Mouse (Mus musculus): ENCODE measurements around the gene Anapc7. TPM values are rescaled to one million over a fixed set of nuclear protein-coding genes. Genes with fewer than 3 reads are reported as not detected.

The Anapc7 gene
- polyA plus RNA-seq, 1 experiment = 35.5 TPM

- H3K4me1 ChIP-seq (ENCODE audit: control insufficient read depth, insufficient read depth, low read length) = peaks cover 3% of the 10 kb centered on the region; the same call in 1 of the 2 replicates
Observed at GRCm38 (mm10) chr5:122391178-122391785, 30.2 kb upstream of the Anapc7 start.

GRCm38 (mm10) chr5:122391786-122392180, 29.7 kb upstream of the Anapc7 start, which contains the start of gene Arpc3:
Gene Arpc3, plus strand, starts transcription at chr5:122391878.
- no peak within 1 kb of the TSS for H3K27ac ChIP-seq (ENCODE audit: insufficient read depth, low read length)
- TF ChIP-seq POLR2A (IDR thresholded peaks at IDR 0.05; ENCODE audit: low read depth, low read length) (peak; percentile 78), CTCF (IDR thresholded peaks at IDR 0.05; ENCODE audit: borderline replicate concordance, insufficient read depth, low read length) (peak; percentile 98)
- H3K4me3 ChIP-seq (ENCODE audit: insufficient read depth, low read length) = peak within 1 kb of the TSS; percentile 78
- peaks cover 3% of the 10 kb centered on the region; the same call in 1 of the 2 replicates for H3K4me1 ChIP-seq (ENCODE audit: control insufficient read depth, insufficient read depth, low read length)

More at GRCm38 (mm10) chr5:122391178-122391785, 30.2 kb upstream of the Anapc7 start:
- no peak for TF ChIP-seq CTCF (IDR thresholded peaks at IDR 0.05; ENCODE audit: borderline replicate concordance, insufficient read depth, low read length)
- no peak for TF ChIP-seq POLR2A (IDR thresholded peaks at IDR 0.05; ENCODE audit: low read depth, low read length)
- no peak overlapping the region for H3K27ac ChIP-seq (ENCODE audit: insufficient read depth, low read length)
- H3K4me3 ChIP-seq (ENCODE audit: insufficient read depth, low read length) = no peak overlapping the region

DNA sequence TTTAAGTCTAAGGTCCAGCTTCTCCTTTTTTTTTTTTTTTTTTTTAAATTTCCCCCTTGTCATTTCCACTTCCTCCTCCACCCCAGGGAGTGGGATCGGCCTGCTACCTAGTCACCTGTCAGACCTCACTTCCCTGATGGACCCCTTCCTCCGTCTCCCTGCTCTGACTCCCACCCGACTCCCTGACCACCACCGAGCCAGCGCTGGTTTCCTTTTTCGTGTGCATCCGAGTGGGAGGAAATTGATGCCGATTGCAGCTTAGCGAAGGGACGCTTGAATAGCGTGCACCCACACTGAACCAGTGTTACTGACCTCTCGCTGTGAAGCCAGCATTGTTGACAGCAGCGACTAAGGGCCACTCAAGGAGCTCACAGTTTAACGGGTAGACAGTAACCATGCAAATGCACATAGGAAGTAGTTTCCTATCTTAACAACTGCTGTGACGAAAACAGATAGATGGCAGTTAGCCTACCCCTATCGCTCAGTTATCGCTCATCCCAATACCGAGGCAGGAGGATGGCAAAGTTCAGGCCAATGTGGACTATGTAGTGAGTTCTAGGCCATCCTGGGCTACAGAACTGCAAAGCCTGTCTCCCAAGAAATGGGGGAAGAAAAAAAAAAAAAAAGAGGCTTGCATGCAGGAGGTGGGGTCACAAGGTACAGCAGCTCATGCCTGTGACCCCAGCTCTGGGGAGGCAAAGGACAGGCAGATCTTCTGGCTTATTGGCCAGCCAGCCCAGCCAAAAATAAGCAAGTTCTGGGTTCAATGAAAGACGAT, 29.1 kb upstream of the Anapc7 start:
- no peak overlapping the region for H3K27ac ChIP-seq (ENCODE audit: insufficient read depth, low read length)
- H3K4me1 ChIP-seq (ENCODE audit: control insufficient read depth, insufficient read depth, low read length) = peaks cover 3% of the 10 kb centered on the region; the same call in 1 of the 2 replicates
- H3K4me3 ChIP-seq (ENCODE audit: insufficient read depth, low read length) = peak overlapping the region; percentile 78
- TF ChIP-seq POLR2A (IDR thresholded peaks at IDR 0.05; ENCODE audit: low read depth, low read length) = no peak

GRCm38 (mm10) chr5:122393887-122394286, 27.6 kb upstream of the Anapc7 start:
- H3K4me1 ChIP-seq (ENCODE audit: control insufficient read depth, insufficient read depth, low read length) = peaks cover 3% of the 10 kb centered on the region; the same call in 1 of the 2 replicates
- TF ChIP-seq POLR2A (IDR thresholded peaks at IDR 0.05; ENCODE audit: low read depth, low read length) (no peak), CTCF (IDR thresholded peaks at IDR 0.05; ENCODE audit: borderline replicate concordance, insufficient read depth, low read length) (peak; percentile 37; the same call in 1 of the 2 replicates)
- no peak overlapping the region for H3K27ac ChIP-seq (ENCODE audit: insufficient read depth, low read length)
- no peak overlapping the region for H3K4me3 ChIP-seq (ENCODE audit: insufficient read depth, low read length)

DNA sequence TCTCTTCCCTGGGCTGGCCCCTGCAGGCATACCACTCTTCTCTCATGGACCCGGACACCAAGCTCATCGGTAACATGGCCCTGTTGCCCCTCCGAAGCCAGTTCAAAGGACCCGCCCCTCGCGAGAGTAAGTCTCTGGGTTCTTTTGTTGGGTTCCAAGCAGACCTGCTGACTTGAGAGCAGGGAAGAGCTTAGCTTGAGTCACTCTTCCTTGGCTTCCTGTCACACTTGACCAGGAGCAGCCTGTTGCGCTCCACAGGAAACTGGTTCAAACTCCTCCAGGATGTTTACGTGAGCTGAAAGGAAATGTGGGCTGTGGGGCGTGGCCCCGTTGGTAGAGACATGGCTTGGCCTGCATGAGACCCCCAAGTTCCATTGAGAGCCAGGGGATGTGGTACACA, 24.7 kb upstream of the Anapc7 start:
- H3K27ac ChIP-seq (ENCODE audit: insufficient read depth, low read length) = no peak overlapping the region
- H3K4me3 ChIP-seq (ENCODE audit: insufficient read depth, low read length) = no peak overlapping the region
- TF ChIP-seq POLR2A (IDR thresholded peaks at IDR 0.05; ENCODE audit: low read depth, low read length) = no peak
- TF ChIP-seq CTCF (IDR thresholded peaks at IDR 0.05; ENCODE audit: borderline replicate concordance, insufficient read depth, low read length) = no peak
- peaks cover 3% of the 10 kb centered on the region; the same call in 1 of the 2 replicates for H3K4me1 ChIP-seq (ENCODE audit: control insufficient read depth, insufficient read depth, low read length)

GRCm38 (mm10) chr5:122397495-122397894, 24.0 kb upstream of the Anapc7 start:
- Histone ChIP-seq H3K4me1 (ENCODE audit: control insufficient read depth, insufficient read depth, low read length) (peaks cover 3% of the 10 kb centered on the region; the same call in 1 of the 2 replicates), H3K27ac (ENCODE audit: insufficient read depth, low read length) (no peak overlapping the region), H3K4me3 (ENCODE audit: insufficient read depth, low read length) (no peak overlapping the region)
- no peak for TF ChIP-seq CTCF (IDR thresholded peaks at IDR 0.05; ENCODE audit: borderline replicate concordance, insufficient read depth, low read length)
- no peak for TF ChIP-seq POLR2A (IDR thresholded peaks at IDR 0.05; ENCODE audit: low read depth, low read length)

DNA sequence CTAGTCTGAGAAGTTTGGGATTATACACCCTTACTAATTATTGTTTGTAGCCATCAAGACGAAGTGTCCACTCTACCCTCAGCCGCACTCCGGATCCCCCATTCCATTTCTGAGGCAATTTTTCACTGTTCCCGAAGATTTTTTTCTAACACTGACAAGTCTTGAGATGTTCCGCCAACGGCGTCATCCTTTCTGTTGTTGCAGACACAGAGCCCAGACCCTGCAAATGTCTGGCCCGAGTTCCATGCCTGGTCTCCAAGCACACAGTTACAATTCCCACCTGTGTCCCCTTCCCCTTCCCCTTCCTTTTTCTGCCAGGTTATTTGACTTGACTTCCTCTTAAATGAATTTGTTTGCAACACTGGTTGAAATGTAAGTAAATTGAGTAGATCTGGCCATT, 21.6 kb upstream of the Anapc7 start:
- H3K4me1 ChIP-seq (ENCODE audit: control insufficient read depth, insufficient read depth, low read length) = no peaks in the 10 kb centered on the region
- TF ChIP-seq CTCF (IDR thresholded peaks at IDR 0.05; ENCODE audit: borderline replicate concordance, insufficient read depth, low read length) (no peak), POLR2A (IDR thresholded peaks at IDR 0.05; ENCODE audit: low read depth, low read length) (no peak)
- no peak overlapping the region for H3K27ac ChIP-seq (ENCODE audit: insufficient read depth, low read length)
- H3K4me3 ChIP-seq (ENCODE audit: insufficient read depth, low read length) = no peak overlapping the region

DNA sequence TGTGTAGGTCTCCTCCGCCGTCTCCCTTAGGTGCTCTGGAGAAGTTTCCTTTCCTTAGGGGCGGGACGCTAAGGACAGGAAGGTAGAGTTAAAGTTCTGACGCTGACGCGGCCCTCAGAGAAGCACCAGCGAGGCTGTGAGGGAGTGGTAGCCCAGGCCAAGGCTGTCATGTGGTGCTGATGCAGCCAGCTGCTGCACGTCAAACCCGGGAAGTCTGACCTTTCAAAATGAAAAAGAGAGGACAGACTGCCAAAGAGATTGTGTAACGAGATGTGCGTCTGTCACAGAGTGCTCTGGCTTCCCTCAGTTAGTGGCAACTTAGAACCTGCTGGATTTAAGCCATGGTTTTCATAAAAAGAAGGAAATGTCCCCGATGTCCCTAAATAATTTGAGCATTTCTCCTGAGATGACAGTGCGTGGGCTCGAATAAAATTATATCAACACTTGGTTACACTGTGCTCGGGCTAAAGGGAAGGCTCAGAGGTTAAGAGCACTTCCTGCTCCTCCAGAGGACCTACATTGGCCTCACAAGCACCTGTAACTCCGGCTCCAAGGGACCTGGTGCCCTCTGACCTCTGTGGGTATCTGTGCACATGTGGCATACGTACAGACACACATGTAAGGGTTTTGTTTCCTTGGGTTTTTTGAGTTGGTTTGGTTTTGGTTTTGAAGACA, 20.7 kb upstream of the Anapc7 start:
- no peaks in the 10 kb centered on the region for H3K4me1 ChIP-seq (ENCODE audit: control insufficient read depth, insufficient read depth, low read length)
- TF ChIP-seq POLR2A (IDR thresholded peaks at IDR 0.05; ENCODE audit: low read depth, low read length) (no peak), CTCF (IDR thresholded peaks at IDR 0.05; ENCODE audit: borderline replicate concordance, insufficient read depth, low read length) (no peak)

DNA sequence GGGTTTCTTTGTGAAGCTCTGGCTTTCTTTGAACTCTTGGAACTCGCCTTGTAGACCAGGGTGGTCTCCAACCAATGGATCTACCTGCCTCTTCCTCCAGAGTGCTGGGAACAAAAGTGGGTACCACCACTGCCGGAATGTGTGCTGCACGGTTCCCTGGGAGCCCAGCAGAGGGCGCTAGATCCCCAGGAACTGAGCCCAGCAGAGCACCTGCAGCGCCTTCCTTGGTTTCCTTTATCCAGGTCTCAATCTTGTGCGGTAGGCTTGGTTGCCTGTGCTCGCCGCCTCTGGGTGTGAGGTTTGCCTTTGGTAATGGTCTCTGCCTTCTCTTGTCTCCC, 20.2 kb upstream of the Anapc7 start:
- Histone ChIP-seq H3K4me3 (ENCODE audit: insufficient read depth, low read length) (no peak overlapping the region), H3K4me1 (ENCODE audit: control insufficient read depth, insufficient read depth, low read length) (no peaks in the 10 kb centered on the region), H3K27ac (ENCODE audit: insufficient read depth, low read length) (no peak overlapping the region)
- TF ChIP-seq CTCF (IDR thresholded peaks at IDR 0.05; ENCODE audit: borderline replicate concordance, insufficient read depth, low read length) = peak; percentile 80
- no peak for TF ChIP-seq POLR2A (IDR thresholded peaks at IDR 0.05; ENCODE audit: low read depth, low read length)

More for the DNA sequence above, 20.7 kb upstream of the Anapc7 start:
- H3K4me3 ChIP-seq (ENCODE audit: insufficient read depth, low read length) = no peak overlapping the region
- no peak overlapping the region for H3K27ac ChIP-seq (ENCODE audit: insufficient read depth, low read length)
